Mouse (Mus musculus): Measurements from ENCODE around the gene A530084C06Rik.

Gene A530084C06Rik

DNA sequence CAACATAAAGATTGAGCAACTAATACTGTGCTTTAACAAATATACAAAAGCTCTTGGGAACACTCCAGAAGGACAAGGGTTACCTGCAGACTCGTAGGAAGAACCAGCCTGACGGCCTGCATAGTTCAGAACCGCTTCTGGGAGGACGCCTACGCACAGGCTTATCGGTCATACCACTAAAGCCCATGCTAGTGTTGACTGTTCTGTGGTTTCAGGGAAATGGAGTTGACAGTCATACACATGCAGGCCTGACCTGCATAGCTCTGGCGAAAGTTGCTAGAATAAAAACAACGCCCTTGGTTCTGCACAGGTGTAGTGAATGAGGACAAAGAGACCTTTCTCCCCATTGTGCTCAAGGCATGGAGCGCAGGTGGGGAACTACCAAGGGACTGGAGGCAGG lies 11.5 kb downstream of the A530084C06Rik start:
- ChIA-PET POLR2A (interaction anchor here in 1 of 4 experiments (0.6 kb wide), 1 partner anchor 81 kb away, joined by 3 read pairs; no protein-coding TSS in a partner anchor), CTCF (interaction anchor here in 1 of 4 experiments (0.7 kb wide), 1 partner anchor 556 kb away, joined by 3 read pairs; no protein-coding TSS in a partner anchor)

DNA sequence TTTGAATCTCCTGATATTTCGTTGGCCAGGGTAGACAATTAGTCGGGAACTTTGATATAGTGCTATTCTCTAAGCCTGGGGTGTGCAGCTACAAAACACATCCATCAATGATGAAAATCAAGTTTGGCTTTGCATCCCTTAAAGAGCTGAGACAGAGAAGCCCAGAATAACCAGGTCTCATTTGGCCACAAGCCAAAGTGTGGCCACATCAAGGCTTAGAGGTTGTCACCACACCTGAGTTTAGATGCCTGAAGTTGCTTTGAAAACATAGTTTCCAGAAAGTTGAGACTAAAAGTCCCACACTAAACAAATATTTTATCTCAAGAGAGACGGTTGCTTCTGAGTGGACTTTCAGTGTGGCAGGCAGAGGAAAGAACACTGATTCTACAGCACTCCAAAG lies 11.9 kb downstream of the A530084C06Rik start:
- CTCF ChIA-PET, result interaction anchor here in 1 of 4 experiments (0.7 kb wide), 1 partner anchor 555 kb away, joined by 3 read pairs; no protein-coding TSS in a partner anchor
- POLR2A ChIA-PET, result interaction anchor here in 1 of 4 experiments (0.6 kb wide), 1 partner anchor 81 kb away, joined by 3 read pairs; no protein-coding TSS in a partner anchor

DNA sequence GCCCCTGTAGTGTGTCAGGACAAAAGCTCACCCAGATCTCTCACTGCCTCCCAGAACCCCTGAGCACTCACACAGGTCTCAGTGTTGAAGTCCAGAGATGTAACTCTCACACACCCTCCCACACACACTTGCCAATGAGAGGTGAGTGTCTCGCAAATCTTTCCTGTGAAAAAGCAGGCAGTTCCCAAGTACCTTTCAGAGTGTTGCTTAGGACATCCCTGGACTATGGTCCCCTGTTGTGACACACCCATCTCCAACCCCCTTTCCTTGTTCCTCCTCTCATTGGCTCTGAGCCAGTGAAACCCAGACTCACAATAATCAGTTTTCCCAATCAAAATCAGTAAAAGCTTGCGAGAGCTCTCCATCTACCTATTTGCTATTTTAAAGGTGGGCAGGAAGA lies 12.3 kb downstream of the A530084C06Rik start:
- CTCF ChIA-PET, result interaction anchor here in 1 of 4 experiments (0.7 kb wide), 1 partner anchor 555 kb away, joined by 3 read pairs; no protein-coding TSS in a partner anchor
- POLR2A ChIA-PET, result no interaction called here

GRCm38 (mm10) chr13:31543021-31543420 lies 16.1 kb downstream of the A530084C06Rik start:
- POLR2A ChIA-PET, result no interaction called here
- CTCF ChIA-PET, result no interaction called here

DNA sequence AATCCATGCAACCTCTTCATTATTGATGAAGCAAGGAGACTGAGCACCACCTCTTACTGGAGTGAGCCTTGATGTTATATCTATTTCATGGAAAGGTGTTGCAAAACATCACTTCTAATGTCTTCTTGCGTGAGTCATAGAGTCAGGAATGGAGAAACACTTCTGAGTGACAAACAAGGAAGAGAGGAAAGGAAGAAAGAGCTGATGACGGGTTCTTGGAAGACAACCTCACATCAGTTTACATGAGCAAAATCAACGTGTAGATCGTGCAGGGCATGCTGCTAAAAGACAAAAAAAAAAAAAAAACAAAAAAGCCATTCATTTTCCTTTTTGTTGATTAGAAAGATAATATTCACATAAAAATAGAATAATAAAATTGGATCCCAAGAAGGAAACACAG lies 24.4 kb downstream of the A530084C06Rik start:
- ChIA-PET POLR2A (interaction anchor here in 2 of 4 experiments (0.6 to 0.7 kb wide), 2 partner anchors 452 to 1482 kb away, joined by 3 read pairs; no protein-coding TSS in a partner anchor), CTCF (interaction anchor here in 2 of 4 experiments (0.5 to 0.7 kb wide), 2 partner anchors 296 to 785 kb away, joined by 3 to 10 read pairs; no protein-coding TSS in a partner anchor)

DNA sequence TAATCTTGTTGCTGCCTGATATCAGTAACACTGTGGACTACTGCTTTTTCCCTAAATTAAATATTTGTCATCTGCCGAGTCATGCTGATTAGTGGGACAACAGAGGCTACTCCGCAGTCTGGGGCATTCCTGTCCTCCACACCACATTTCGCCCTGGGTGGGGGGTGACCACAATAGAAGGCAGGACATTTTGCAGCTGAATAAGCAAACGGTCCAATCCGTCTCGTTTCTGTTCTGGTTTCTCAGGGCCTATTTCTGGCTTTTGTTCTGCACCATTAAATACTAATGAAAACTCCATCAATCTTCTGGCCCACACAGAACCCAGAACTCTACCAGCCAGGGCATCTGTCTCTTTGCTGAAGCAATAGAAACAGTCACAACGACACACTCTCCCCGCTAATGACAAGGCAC lies 27.5 kb downstream of the A530084C06Rik start:
- POLR2A ChIA-PET, result no interaction called here
- CTCF ChIA-PET, result interaction anchor here in 1 of 4 experiments (0.6 kb wide), 1 partner anchor 805 kb away, joined by 6 read pairs; no protein-coding TSS in a partner anchor

- POLR2A ChIA-PET, result no interaction called here
- CTCF ChIA-PET, result interaction anchor here in 1 of 4 experiments (0.6 kb wide), 1 partner anchor 805 kb away, joined by 6 read pairs; no protein-coding TSS in a partner anchor
These were observed 27.9 kb downstream of the A530084C06Rik start for GRCm38 (mm10) chr13:31531186-31531585.

- ChIA-PET CTCF (no interaction called here), POLR2A (interaction anchor here in 1 of 4 experiments (0.5 kb wide), 1 partner anchor 93 kb away, joined by 3 read pairs; no protein-coding TSS in a partner anchor)
These were observed 34.2 kb downstream of the A530084C06Rik start for GRCm38 (mm10) chr13:31524976-31525375.

GRCm38 (mm10) chr13:31518971-31519370 lies 40.2 kb downstream of the A530084C06Rik start:
- POLR2A ChIA-PET, result no interaction called here
- CTCF ChIA-PET, result no interaction called here

- POLR2A ChIA-PET, result interaction anchor here in 1 of 4 experiments (0.6 kb wide), 1 partner anchor 581 kb away, joined by 3 read pairs; no protein-coding TSS in a partner anchor
- CTCF ChIA-PET, result no interaction called here
These were observed 40.7 kb downstream of the A530084C06Rik start for GRCm38 (mm10) chr13:31518411-31518886.

GRCm38 (mm10) chr13:31515261-31515660 lies 43.9 kb downstream of the A530084C06Rik start:
- POLR2A ChIA-PET, result no interaction called here
- CTCF ChIA-PET, result no interaction called here

GRCm38 (mm10) chr13:31506494-31507167 lies 52.5 kb downstream of the A530084C06Rik start:
- ChIA-PET POLR2A (no interaction called here), CTCF (no interaction called here)
